Mouse (Mus musculus) right cerebral cortex, adult 18-20 months (tissue): ENCODE results near the gene 4930453N24Rik.

ENCODE experiments used
- DNase-seq: peaks from one replicate; pipeline ENCODE4 v3.0.0; 2022; ENCODE audit warnings: mixed read lengths

Gene 4930453N24Rik

GRCm38 (mm10) chr16:64770521-64771430 lies at the start of gene 4930453N24Rik:
Gene 4930453N24Rik (minus strand): TSS chr16:64771161.
- peak; percentile 84 for DNase-seq

GRCm38 (mm10) chr16:64817094-64817765 lies 46.3 kb upstream of the 4930453N24Rik start:
- DNase-seq, result no peak

DNA sequence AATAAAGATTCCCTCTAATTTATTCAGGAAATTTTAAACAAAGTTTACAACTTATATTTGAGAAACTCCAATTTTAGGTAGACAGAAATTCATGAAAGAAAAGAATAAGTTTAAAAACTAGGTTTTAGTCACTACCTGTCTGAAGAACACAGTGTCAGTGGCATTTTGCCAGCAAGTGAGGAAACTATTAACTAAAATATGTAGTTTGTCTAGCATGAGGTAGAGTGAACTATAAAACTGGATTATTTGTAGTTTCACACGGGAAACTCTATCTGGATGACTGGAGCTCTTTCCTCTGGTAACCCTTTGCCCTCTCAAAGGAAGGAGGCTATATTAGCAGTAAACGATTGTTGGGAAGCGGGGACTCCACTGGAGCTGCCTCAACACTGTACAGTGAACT lies 32.1 kb upstream of the 4930453N24Rik start:
- no peak for DNase-seq

GRCm38 (mm10) chr16:64801638-64802037 lies 30.7 kb upstream of the 4930453N24Rik start:
- no peak for DNase-seq

DNA sequence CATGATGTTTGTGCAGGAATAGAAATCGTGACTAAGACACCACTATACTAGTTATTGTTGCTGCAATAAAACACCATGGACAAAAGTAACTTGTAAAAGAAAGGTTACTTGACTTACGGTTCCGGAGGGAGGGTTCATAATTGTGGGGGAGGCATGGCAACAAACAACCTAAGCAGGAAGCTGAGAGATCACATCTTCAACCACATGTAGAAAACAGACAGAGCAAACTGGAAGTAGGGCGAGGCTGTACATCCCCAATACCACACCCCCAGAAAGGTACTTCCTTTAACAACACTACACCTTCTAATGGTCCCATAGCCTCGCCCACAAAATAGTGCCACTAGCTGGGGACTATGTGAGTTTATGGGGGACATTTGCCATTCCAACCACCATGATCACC lies 29.4 kb upstream of the 4930453N24Rik start:
- no peak for DNase-seq

- no peak for DNase-seq
These were observed 23.8 kb upstream of the 4930453N24Rik start for GRCm38 (mm10) chr16:64794802-64795201.

DNA sequence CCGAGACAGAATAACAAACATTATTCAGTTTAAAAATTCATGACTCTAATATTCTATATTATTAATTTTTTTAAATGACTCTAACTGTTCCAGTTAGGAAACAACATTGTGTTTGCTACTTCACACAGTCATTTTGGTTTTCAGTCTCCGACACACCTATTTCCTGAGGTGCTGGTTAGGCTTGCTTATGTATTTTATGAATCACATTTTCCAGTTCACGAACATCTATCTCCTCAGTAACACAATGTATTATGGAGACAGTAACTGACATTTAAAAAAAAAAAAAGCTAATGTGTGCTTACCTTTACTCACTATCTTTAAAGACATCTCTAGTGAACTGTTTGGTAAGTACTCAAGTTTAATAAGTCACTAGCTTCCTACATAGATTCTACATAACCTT lies 18.7 kb upstream of the 4930453N24Rik start:
- DNase-seq, result no peak

DNA sequence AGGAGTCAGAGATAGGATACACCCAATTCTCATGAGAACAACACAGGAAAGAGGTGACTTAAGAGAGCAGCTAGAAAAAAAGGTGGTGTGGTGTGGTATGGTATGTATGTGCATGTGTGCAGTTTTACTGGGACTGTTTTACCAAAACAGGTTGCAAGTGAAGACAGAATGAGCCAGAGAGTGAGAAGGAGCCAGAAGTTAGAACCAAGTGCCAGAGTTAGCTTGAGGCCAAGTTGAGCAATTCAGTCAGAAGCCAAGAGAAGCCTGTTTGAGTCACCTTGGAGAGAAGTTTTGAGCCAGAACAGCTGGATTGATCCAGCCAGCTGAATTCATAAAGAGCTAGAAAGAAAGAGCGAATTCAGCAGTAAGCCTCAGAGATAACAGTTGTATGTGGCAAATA lies 4.6 kb upstream of the 4930453N24Rik start:
- no peak for DNase-seq

GRCm38 (mm10) chr16:64771431-64771818 lies 464 bp upstream of the 4930453N24Rik start:
- DNase-seq, result no peak

DNA sequence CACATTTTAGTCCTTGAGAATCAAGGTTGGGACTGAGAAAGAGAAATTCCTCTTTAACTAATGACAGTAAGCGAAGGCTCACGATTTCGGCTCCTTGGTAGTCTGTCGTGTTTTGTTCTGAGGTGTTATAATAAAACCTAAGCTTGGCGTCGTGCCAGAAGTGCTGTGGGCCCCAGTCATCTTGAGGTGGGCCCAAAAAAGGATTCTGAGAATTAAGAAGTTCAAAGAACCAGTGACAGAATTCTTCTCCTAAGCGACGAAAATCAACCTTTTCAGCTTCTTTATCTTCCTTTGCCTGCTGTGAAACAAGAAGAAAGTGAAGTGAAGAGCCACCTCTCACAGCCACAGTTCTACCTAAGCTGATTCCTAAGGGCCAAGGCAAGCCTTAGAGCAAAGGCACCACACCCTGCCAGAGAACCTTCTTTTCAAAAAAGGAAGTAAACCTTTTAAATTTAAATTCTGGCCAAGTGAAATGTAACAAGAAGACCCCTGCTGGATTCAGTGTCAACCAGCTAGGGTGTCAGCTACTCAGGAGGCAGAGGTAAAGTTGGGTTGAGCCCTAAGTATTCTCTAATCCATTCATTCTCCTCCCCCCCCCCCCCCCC lies 4.2 kb downstream of the 4930453N24Rik start:
- DNase-seq, result no peak

DNA sequence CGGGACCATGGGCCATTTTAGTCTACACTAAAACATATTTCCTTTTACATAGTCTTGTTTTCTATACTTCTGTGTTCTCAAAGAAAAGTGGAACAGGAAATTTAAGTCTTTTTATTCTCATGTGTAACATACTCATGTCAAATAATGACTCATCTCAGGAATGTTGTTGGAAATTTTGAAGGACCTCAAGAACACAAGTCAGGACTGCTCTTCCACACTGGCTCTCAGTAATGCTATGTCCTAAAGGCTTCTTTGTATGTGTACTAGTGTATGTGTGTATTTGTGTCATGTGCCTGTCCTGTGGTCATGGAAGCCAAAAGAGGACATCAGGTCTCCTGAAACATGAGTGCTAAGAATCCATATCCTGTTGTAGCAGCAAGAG lies 11.7 kb downstream of the 4930453N24Rik start:
- DNase-seq, result no peak

DNA sequence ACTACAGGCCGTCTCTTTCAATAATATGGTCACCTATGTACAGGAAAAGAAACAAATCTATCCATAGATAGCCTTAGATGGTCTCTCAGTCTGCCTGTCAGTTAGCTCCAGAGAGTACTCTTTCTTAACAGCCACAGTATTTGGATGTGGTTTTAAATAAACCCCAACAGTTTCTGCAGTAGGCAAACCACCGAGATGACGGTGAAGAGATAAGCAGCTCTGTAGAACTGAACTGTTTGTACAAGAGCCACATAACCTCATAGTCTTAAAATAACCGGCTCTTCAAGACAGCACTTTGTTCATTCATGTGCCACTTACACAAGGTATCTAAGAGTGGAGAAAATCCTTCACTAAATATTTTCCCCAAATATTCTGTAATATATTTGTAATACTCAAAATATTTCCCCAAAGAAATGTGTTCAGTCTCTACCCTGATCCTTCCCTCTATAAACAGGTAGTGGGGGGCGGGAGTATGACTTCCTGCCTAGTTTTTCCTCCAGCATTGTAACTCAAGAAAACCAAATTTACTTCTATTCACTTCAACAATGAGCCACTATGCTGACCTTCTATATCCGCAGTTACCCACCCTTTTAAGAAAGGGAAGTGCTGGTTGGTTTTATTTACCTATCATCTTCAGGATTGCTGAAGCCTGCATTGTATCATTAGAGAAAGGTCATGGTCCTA lies 12.3 kb downstream of the 4930453N24Rik start:
- DNase-seq, result no peak

GRCm38 (mm10) chr16:64757666-64758400 lies 13.1 kb downstream of the 4930453N24Rik start:
- DNase-seq, result no peak

DNA sequence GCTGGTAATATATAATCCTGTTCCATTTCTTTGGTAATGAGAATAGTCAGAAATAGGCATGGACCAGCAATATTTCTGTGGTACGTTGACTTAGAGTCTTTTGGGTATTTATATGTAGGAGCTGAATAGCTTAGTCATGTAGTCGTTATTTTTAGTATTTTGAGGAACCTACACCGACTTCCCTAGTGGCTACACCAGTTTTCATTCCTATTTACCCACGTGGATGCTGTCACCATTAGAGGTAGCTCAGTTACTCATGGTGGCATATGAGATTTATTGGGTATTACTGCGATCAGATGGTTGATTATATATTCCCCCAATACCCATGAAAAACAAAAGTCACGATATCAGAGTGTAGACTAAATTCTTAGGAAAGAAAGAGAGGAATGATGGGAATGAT lies 14.6 kb downstream of the 4930453N24Rik start:
- no peak for DNase-seq

DNA sequence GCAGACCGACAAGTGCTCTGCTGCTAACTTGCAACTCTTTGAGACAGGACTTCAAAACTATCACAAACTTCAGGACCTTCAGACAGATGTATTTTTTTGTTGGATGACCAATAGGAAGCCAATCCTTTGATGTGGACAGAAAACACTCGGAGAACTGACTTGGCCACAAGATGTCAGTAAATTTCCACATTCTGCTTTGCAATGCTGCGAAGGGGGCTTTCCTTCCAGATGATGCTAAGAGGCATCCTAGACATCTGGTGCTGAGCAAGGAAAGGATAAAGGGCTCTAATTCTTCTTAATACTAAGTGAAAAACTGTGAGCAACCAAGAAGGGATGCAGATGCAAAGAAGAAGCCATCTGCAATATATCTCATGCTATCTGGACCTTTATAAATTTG lies 16.2 kb downstream of the 4930453N24Rik start:
- no peak for DNase-seq

DNA sequence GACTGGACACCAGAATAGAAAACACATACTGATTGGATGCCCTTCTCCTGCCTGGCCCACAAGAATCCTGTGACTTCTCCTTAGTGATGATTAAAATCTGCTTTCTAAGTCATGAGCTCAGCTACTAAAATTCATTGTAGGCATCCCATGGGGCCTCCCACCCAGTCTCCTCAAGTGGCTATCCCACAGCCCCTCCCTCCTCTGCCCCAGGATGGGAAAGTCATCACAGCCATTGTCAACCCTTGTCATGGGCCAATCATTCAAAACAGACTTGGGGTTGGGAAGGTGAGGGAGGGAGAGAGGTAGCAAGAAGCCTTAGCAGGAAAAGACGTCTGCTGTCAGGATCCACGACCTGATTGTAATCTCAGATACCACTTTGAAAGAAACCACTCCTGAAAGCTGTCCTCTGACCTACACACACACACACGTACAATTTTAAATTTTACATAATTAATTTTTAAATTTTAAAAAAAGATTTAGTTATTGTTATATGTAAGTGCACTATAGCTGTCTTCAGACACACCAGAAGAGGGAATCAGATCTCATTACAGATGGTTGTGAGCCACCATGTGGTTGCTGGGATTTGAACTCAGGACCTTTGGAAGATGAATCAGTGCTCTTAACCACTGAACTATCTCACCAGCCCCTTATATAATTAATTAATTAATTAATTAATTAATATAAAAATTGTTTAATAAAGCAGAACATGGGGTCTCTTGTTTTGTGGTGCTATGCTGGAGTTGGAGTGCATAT lies 16.8 kb downstream of the 4930453N24Rik start:
- DNase-seq, result no peak

- DNase-seq, result peak; percentile 64
These were observed 22.7 kb downstream of the 4930453N24Rik start for GRCm38 (mm10) chr16:64748237-64748636.

DNA sequence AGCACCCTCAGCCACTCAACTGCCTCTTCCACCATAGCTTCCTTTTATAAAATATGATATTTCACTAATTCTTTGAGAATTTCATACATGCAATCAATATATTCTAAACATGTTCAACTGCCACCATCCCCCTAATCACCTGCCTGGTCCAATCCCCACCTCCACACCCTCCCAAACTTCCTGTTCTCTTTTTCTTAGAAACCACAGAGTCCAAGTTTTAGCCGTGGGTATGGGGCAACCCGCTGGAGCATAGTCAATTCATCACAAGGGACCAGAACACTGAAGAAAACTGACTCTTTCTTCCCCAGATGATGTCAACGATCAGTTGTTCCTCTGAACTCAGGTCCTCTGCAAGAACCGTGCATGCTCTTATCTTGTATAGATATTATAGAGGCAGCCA lies 25.9 kb downstream of the 4930453N24Rik start:
- no peak for DNase-seq

- no peak for DNase-seq
These were observed 33.7 kb downstream of the 4930453N24Rik start for GRCm38 (mm10) chr16:64737289-64737688.

- DNase-seq, result peak; percentile 69
These were observed 47.5 kb downstream of the 4930453N24Rik start for GRCm38 (mm10) chr16:64723273-64724057.

- peak; percentile 6 for DNase-seq
These were observed 49.4 kb downstream of the 4930453N24Rik start for GRCm38 (mm10) chr16:64721542-64721941.
